Mouse (Mus musculus): ENCODE data around the gene Mvb12b. TPM values are rescaled to one million over a fixed set of nuclear protein-coding genes. Genes with fewer than 3 reads are reported as not detected.

The Mvb12b gene
- polyA plus RNA-seq, 1 experiment from 2014 or later, result 14.0 TPM

DNA sequence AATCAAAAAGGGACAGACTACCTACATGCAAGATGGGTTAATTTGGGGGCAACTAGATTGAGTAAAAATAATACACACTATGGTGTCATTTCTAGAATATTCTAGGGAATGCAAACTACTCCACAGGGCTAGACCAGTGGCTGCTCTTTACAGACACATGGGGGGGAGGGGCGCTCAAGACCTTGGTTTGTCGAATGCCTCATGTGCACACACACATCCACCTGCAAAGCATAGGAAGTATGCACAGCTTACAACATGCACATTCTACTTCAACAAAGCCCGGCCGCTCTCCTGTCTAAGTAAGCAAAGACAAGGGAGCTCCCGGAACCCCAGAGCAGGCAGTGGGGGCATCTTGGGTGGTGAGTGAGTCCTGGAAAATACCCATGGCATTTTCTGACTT lies 79.7 kb downstream of the Mvb12b start:
- ATAC-seq (replicated peaks; ENCODE audit: low FRiP score, low TSS enrichment, low read depth) (no peak), DNase-seq (ENCODE audit: low spot score) (no peak)
- Histone ChIP-seq H3K27ac (ENCODE audit: low read depth) (no peak overlapping the region), H3K27me3 (replicated peaks; ENCODE audit: control insufficient read depth, insufficient read depth, low read length) (no peaks in the 10 kb centered on the region), H3K9me3 (ENCODE audit: control insufficient read depth, low read length) (no peaks in the 10 kb centered on the region), H3K36me3 (ENCODE audit: control insufficient read depth, insufficient read depth, low read length) (no peaks in the 10 kb centered on the region), H3K4me1 (replicated peaks; ENCODE audit: control insufficient read depth, insufficient read depth, low read length) (no peaks in the 10 kb centered on the region), H3K4me2 (ENCODE audit: low read length) (no peak overlapping the region), H3K9ac (ENCODE audit: low read length) (no peak overlapping the region), H3K4me3 (ENCODE audit: low read depth, low read length) (no peak overlapping the region)
- WGBS, result 93% methylated on average over 5 of the region's 5 CpGs

DNA sequence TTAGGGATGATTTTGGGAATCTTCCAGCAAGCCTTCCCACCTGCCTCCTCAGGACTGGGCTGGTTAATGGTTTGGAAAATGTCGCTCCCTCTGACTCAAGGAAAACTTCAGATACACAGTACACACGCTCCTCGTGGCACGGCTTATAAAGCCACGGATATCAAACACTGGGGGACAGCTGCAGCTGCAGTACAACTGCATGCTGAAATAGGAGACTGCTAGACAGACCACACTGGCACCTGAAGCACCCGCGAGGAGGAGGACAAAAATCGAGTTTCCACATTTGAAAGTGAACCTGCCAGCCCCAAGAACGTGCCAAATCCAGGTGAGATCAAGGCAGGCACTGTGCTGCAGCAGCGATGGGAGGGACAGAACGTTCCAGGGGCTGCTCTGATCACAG lies 82.1 kb downstream of the Mvb12b start:
- Histone ChIP-seq H3K9ac (ENCODE audit: low read length) (no peak overlapping the region), H3K4me3 (ENCODE audit: low read depth, low read length) (no peak overlapping the region), H3K27me3 (replicated peaks; ENCODE audit: control insufficient read depth, insufficient read depth, low read length) (no peaks in the 10 kb centered on the region), H3K4me1 (replicated peaks; ENCODE audit: control insufficient read depth, insufficient read depth, low read length) (no peaks in the 10 kb centered on the region), H3K4me2 (ENCODE audit: low read length) (no peak overlapping the region), H3K36me3 (ENCODE audit: control insufficient read depth, insufficient read depth, low read length) (peaks cover 17% of the 10 kb centered on the region), H3K27ac (ENCODE audit: low read depth) (no peak overlapping the region), H3K9me3 (ENCODE audit: control insufficient read depth, low read length) (no peaks in the 10 kb centered on the region)
- 86% methylated on average over 11 of the region's 11 CpGs for WGBS
- no peak for DNase-seq (ENCODE audit: low spot score)
- ATAC-seq (replicated peaks; ENCODE audit: low FRiP score, low TSS enrichment, low read depth), result no peak

DNA sequence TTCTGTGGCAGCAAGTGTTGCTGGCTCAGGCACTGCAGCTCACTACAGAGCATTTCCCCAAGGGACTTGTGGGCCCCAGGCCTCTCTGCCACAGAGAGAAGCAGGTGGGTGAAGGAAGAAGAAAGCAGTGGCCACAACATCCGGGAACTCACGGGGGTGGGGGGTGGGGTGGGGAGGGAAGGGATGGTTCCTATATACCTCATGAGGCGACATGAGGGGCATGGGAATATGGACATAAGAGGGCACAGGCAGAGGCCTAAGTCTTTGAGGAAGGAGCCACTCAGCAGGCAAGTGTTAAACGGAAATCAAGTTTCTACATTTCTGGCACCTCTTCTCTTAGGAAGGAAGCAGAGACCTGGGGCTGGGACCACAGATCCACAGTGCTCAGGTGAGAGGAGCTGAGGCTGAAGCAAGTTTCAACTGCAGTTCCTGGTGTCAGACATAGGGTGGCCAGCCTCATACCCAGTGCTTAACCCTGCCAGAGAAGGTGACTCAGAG lies 84.0 kb downstream of the Mvb12b start:
- no peak for ATAC-seq (replicated peaks; ENCODE audit: low FRiP score, low TSS enrichment, low read depth)
- Histone ChIP-seq H3K4me3 (ENCODE audit: low read depth, low read length) (no peak overlapping the region), H3K9me3 (ENCODE audit: control insufficient read depth, low read length) (no peaks in the 10 kb centered on the region), H3K4me1 (replicated peaks; ENCODE audit: control insufficient read depth, insufficient read depth, low read length) (no peaks in the 10 kb centered on the region), H3K36me3 (ENCODE audit: control insufficient read depth, insufficient read depth, low read length) (peaks cover 17% of the 10 kb centered on the region), H3K27me3 (replicated peaks; ENCODE audit: control insufficient read depth, insufficient read depth, low read length) (no peaks in the 10 kb centered on the region), H3K27ac (ENCODE audit: low read depth) (no peak overlapping the region), H3K4me2 (ENCODE audit: low read length) (no peak overlapping the region), H3K9ac (ENCODE audit: low read length) (no peak overlapping the region)
- no peak for DNase-seq (ENCODE audit: low spot score)
- 77% methylated on average over 4 of the region's 4 CpGs for WGBS

DNA sequence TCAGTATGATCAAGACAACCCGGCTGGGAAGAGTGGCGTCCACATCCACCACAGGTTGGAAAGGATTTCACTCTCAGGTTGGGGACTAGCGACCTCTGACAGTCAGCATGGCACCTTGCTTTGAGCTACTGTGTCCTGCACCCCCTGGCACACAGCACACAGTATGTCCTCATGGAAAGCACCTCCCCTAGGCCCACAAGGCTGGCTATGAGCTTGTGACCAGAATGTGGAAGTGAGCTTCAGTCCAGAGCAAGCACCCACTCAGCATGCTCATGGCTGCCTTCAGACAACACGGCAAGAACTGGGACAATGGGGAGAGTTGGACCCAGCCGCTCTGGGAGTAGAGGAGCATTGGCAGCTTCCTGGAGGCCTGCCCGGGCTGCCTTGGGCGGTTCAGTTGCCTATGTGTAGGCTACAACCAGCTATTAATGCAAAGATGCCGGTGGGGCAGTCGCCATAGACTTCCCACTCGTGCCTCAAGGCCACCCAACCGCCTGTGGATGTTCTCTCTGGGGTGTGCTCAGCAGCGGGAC lies 84.6 kb downstream of the Mvb12b start:
- Histone ChIP-seq H3K9ac (ENCODE audit: low read length) (no peak overlapping the region), H3K27me3 (replicated peaks; ENCODE audit: control insufficient read depth, insufficient read depth, low read length) (no peaks in the 10 kb centered on the region), H3K36me3 (ENCODE audit: control insufficient read depth, insufficient read depth, low read length) (peaks cover 21% of the 10 kb centered on the region), H3K4me3 (ENCODE audit: low read depth, low read length) (no peak overlapping the region), H3K27ac (ENCODE audit: low read depth) (no peak overlapping the region), H3K9me3 (ENCODE audit: control insufficient read depth, low read length) (no peaks in the 10 kb centered on the region), H3K4me2 (ENCODE audit: low read length) (no peak overlapping the region), H3K4me1 (replicated peaks; ENCODE audit: control insufficient read depth, insufficient read depth, low read length) (no peaks in the 10 kb centered on the region)
- WGBS, result 92% methylated on average over 12 of the region's 12 CpGs
- no peak for DNase-seq (ENCODE audit: low spot score)
- ATAC-seq (replicated peaks; ENCODE audit: low FRiP score, low TSS enrichment, low read depth), result no peak

DNA sequence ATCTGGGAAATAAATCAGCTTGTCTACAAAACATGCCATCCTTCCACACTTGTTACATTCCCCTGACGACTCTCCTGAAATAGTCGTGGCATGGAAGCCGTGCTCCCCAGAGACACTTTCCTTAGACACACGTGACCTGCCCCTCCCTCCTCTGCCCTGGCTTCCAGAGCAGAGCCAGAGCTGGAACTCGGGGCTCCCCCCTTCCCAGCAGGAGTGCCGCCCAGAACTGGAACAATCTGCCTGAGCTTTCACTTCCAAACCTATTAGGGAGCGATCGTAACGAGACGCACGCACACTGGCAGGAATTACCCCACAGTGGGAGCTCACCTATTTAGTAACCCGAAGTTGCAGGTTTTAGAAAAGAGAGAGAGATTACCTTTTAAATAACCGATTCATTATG lies 86.0 kb downstream of the Mvb12b start:
- 71% methylated on average over 13 of the region's 13 CpGs for WGBS
- H3K36me3 ChIP-seq (ENCODE audit: control insufficient read depth, insufficient read depth, low read length), result peaks cover 30% of the 10 kb centered on the region
- H3K4me3 ChIP-seq (ENCODE audit: low read depth, low read length), result no peak overlapping the region
- H3K9me3 ChIP-seq (ENCODE audit: control insufficient read depth, low read length), result no peaks in the 10 kb centered on the region
- DNase-seq (ENCODE audit: low spot score) (no peak), ATAC-seq (replicated peaks; ENCODE audit: low FRiP score, low TSS enrichment, low read depth) (no peak)
- no peaks in the 10 kb centered on the region for H3K27me3 ChIP-seq (replicated peaks; ENCODE audit: control insufficient read depth, insufficient read depth, low read length)
- H3K4me1 ChIP-seq (replicated peaks; ENCODE audit: control insufficient read depth, insufficient read depth, low read length), result no peaks in the 10 kb centered on the region
- H3K4me2 ChIP-seq (ENCODE audit: low read length), result no peak overlapping the region
- no peak overlapping the region for H3K9ac ChIP-seq (ENCODE audit: low read length)
- no peak overlapping the region for H3K27ac ChIP-seq (ENCODE audit: low read depth)

DNA sequence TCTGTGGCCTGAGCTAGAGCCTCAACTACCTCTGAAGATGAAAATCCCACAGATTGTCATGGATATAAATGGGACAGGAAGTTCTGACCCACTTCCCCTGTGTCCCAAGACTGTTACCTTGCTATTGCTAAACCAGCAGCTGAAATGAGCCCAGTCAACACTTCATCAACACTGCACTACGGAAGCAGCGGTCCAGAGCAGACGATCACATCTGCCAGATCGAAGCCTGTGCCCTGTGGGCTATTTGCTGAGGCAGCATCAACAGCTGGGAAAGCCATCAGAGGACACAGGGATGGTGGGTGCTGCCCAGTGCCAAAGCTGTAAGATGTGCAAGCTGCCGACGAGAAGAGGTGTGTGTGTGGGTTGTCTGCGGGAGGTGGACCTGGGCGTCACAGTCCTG lies 86.4 kb downstream of the Mvb12b start:
- Histone ChIP-seq H3K4me3 (ENCODE audit: low read depth, low read length) (no peak overlapping the region), H3K27me3 (replicated peaks; ENCODE audit: control insufficient read depth, insufficient read depth, low read length) (no peaks in the 10 kb centered on the region), H3K4me2 (ENCODE audit: low read length) (no peak overlapping the region), H3K9ac (ENCODE audit: low read length) (no peak overlapping the region), H3K36me3 (ENCODE audit: control insufficient read depth, insufficient read depth, low read length) (peaks cover 30% of the 10 kb centered on the region), H3K9me3 (ENCODE audit: control insufficient read depth, low read length) (no peaks in the 10 kb centered on the region), H3K27ac (ENCODE audit: low read depth) (no peak overlapping the region), H3K4me1 (replicated peaks; ENCODE audit: control insufficient read depth, insufficient read depth, low read length) (no peaks in the 10 kb centered on the region)
- 79% methylated on average over 8 of the region's 8 CpGs for WGBS
- DNase-seq (ENCODE audit: low spot score), result no peak
- ATAC-seq (replicated peaks; ENCODE audit: low FRiP score, low TSS enrichment, low read depth), result no peak

DNA sequence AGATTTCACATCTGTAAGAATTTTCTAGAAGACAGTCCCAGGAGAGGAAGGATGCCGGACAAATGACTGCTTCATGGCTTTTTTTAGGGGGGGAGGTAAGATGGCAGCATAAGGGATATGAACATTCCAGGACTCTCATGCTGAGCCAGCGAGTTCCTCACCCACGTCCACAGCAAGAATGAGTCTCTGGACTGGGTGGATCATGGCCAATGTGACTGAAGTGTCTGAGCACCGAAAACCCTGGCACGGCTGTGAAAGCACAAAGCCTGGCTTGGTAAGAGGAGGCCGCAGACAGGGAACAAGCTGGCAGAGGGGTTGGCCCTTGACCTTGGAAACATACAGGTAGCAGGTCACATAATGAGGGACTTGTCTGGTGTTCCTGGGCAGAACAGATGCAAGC lies 87.5 kb downstream of the Mvb12b start:
- DNase-seq (ENCODE audit: low spot score) (no peak), ATAC-seq (replicated peaks; ENCODE audit: low FRiP score, low TSS enrichment, low read depth) (no peak)
- Histone ChIP-seq H3K4me1 (replicated peaks; ENCODE audit: control insufficient read depth, insufficient read depth, low read length) (no peaks in the 10 kb centered on the region), H3K36me3 (ENCODE audit: control insufficient read depth, insufficient read depth, low read length) (peaks cover 30% of the 10 kb centered on the region), H3K4me2 (ENCODE audit: low read length) (no peak overlapping the region), H3K9ac (ENCODE audit: low read length) (no peak overlapping the region), H3K9me3 (ENCODE audit: control insufficient read depth, low read length) (no peaks in the 10 kb centered on the region), H3K27ac (ENCODE audit: low read depth) (no peak overlapping the region), H3K4me3 (ENCODE audit: low read depth, low read length) (no peak overlapping the region), H3K27me3 (replicated peaks; ENCODE audit: control insufficient read depth, insufficient read depth, low read length) (no peaks in the 10 kb centered on the region)
- WGBS, result 86% methylated on average over 6 of the region's 6 CpGs

DNA sequence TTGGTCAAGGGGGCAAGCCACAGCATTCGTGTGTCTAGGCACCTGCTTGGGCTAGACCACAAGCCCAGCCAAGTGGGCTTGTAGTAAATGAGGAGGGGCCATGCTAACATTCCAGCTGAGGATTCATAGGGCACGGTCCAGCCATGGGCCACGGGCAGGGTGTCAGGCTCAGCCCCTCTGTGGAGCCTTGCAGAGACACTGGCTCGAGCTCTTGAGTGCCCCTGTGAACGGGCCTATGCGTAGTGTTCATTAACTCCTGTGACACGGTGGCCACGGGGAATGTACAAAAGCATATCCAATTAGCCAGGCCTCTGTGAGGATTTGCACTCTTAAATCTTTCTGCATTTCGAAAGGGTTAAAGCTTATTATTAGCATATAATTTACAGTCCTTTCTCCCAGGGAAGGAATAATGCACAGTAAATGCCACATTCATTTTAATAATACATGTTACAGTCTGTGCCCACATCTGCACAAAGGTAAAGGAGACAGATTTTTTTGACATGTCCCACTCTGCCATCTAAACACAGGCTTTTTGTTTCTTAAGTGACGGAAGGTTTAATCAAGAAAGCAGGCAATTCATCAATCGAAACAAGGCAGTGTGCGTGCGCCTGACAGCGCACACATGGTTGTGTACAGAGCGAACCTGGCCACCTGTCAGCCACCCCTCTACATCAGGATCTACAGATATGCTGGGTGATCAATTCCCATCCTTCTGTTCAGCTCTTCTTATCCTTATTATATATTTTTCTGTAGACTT lies 91.9 kb downstream of the Mvb12b start:
- Histone ChIP-seq H3K4me1 (replicated peaks; ENCODE audit: control insufficient read depth, insufficient read depth, low read length) (no peaks in the 10 kb centered on the region), H3K4me3 (ENCODE audit: low read depth, low read length) (no peak overlapping the region), H3K27me3 (replicated peaks; ENCODE audit: control insufficient read depth, insufficient read depth, low read length) (no peaks in the 10 kb centered on the region), H3K27ac (ENCODE audit: low read depth) (no peak overlapping the region), H3K4me2 (ENCODE audit: low read length) (no peak overlapping the region), H3K36me3 (ENCODE audit: control insufficient read depth, insufficient read depth, low read length) (peaks cover 17% of the 10 kb centered on the region; the same call in 1 of the 2 replicates), H3K9ac (ENCODE audit: low read length) (no peak overlapping the region), H3K9me3 (ENCODE audit: control insufficient read depth, low read length) (no peaks in the 10 kb centered on the region)
- ATAC-seq (replicated peaks; ENCODE audit: low FRiP score, low TSS enrichment, low read depth) (no peak), DNase-seq (ENCODE audit: low spot score) (no peak)
- WGBS, result 88% methylated on average over 15 of the region's 15 CpGs
